ENCODE assay signal across 8 mouse cellular contexts in genomic region chr5:100798165-100798860, GRCm38 (mm10). TPM values are rescaled to one million over a fixed set of nuclear protein-coding genes. Genes with fewer than 3 reads are reported as not detected.
DNase-seq lines count a peak whose midpoint lies in the region; ATAC-seq lines count a peak whose summit lies in the region.

Gene Helq, minus strand, starts transcription at chr5:100798598.
Gene Mrps18c, plus strand, starts transcription at chr5:100798627.

- no peaks in the 10 kb centered on the region for H3K27me3 ChIP-seq in megakaryocyte, embryonic 14.5 days (replicated peaks)

- ATAC-seq in common myeloid progenitor, adult 5-6 weeks (replicated peaks; ENCODE audit: low read depth, poor library complexity, severe bottlenecking): peak; percentile 99

- peaks cover 55% of the 10 kb centered on the region for H3K36me3 ChIP-seq in megakaryocyte, embryonic 14.5 days (replicated peaks; ENCODE audit: low read length)

- H3K4me1 ChIP-seq in megakaryocyte, embryonic 14.5 days: peaks cover 26% of the 10 kb centered on the region

- H3K9me3 ChIP-seq in megakaryocyte, embryonic 14.5 days: no peaks in the 10 kb centered on the region

- DNase-seq in ZHBTc4 (ENCODE audit: low read depth, low spot score): peak; percentile 98
- DNase-seq in gastrocnemius, adult 8-10 months (ENCODE audit: low spot score in 2 of 2): peak; percentile 81 to 83
- peak; percentile 76 for DNase-seq in hindlimb bud, embryonic 11.5 days (ENCODE audit: extremely low spot score, low read depth, low spot score)
- DNase-seq in left cerebral cortex, adult 8-10 months (ENCODE audit: low spot score in 2 of 2): peak; percentile 84 to 90
- DNase-seq in right cerebral cortex, postnatal 10 days (ENCODE audit: low spot score in 2 of 2): peak; percentile 96 to 97
- DNase-seq in urinary bladder, postnatal 25 days (ENCODE audit: low spot score): peak; percentile 85

- H3K4me3 ChIP-seq in megakaryocyte, embryonic 14.5 days (replicated peaks): peak within 1 kb of the TSS; percentile 95

RNA-seq across cellular contexts. Expression of gene Helq, which starts in this region (rescaled TPM):
- 13.7 and 23.6 TPM in 2 replicates for total RNA-seq in common myeloid progenitor, adult 5-6 weeks (2017)
- 1 to 10 TPM; 4.6 to 6.7 (median 5.9) TPM for total RNA-seq in gastrocnemius, adult 8-10 months (2022)
- total RNA-seq in left cerebral cortex, adult 8-10 months (2022): 10 to 100 TPM; 18.1 to 22.3 (median 19.9) TPM
- 2.8 TPM in 1 of 2 replicates, not detected in the other for polyA plus RNA-seq in megakaryocyte, embryonic 14.5 days (2012; ENCODE audit: insufficient read depth, low replicate concordance)

RNA-seq across cellular contexts. Expression of gene Mrps18c, which starts in this region (rescaled TPM):
- 166 and 196 TPM in 2 replicates for total RNA-seq in common myeloid progenitor, adult 5-6 weeks (2017)
- 10 to 100 TPM; 67.1 to 90.8 (median 78.7) TPM for total RNA-seq in gastrocnemius, adult 8-10 months (2022)
- 10 to 100 TPM; 58.1 to 72.4 (median 64.7) TPM for total RNA-seq in left cerebral cortex, adult 8-10 months (2022)
- 6.1 TPM in 1 of 2 replicates, not detected in the other for polyA plus RNA-seq in megakaryocyte, embryonic 14.5 days (2012; ENCODE audit: insufficient read depth, low replicate concordance)

Comparison
In these comparisons a context has a peak if more than half of its experiments do, and no peak if none do; other contexts are left out.
1. Peak in every context shown above with its lines: DNase-seq, ATAC-seq and H3K4me3 ChIP-seq.